Mouse (Mus musculus): ENCODE data around the gene Tmprss7.

GRCm38 (mm10) chr16:45699301-45699700, 5.8 kb upstream of the Tmprss7 start:
- TF ChIP-seq TAL1 (IDR thresholded peaks at IDR 0.05; ENCODE audit: low read length) (no peak), GATA1 (IDR thresholded peaks at IDR 0.05; ENCODE audit: low read length) (no peak)

Data from erythroblast, embryonic 14.5 days (primary cell).